Mouse (Mus musculus): ENCODE measurements around the gene 1700024B05Rik. TPM values are rescaled to one million over a fixed set of nuclear protein-coding genes. Genes with fewer than 3 reads are reported as not detected.

1700024B05Rik gene
- polyA plus RNA-seq (2014; fragmentation: Illumina TruSeq; extraction: RNeasy Lipid Tissue Mini Kit (QIAGEN cat#74804); ENCODE audit: insufficient read depth, low read depth, low replicate concordance), result not detected

DNA sequence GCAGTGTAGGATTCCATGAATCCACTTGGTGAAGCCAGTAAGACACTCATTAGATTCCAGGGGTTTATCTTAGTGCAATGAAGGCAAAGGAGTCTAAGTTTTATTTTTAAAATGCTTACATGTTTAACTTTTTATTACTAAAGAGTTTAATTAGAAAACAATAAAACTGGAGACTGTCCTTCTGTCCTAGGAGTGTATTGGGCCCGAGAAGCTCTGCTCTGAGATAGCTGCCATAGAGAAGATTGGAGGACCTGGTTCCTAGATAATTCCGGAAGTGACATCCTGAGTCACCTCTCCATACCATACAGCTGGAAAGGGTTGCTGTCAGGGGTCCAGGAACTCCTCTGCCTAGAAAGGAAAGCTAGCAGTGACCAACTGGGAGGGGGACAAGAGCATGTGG, at the start of gene 1700024B05Rik:
1700024B05Rik (plus strand) TSS at position 301 of the 400 bp plus-strand sequence.

DNA sequence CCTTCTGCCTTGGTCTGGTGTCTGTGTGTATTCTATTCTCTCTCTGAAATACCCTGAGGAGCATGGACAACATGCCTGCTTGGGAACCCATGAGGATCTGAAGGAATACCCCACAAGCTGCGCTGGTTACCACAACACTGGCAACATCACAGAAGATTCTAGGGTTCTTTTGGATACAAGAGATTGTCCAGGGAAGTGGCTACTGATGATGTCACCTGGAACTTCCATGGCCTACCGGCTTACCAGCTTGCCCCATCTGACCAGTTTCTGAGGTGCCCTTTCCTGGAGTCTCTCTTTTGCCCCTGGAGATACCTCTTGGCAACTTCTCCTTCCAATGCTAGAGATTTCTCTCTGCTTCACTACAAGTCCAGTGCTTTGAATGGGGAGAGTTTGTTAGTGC, 36.6 kb upstream of the 1700024B05Rik start, which contains the start of gene Gm7980:
Gm7980 (minus strand) TSS at position 101 of the 400 bp plus-strand sequence.

DNA sequence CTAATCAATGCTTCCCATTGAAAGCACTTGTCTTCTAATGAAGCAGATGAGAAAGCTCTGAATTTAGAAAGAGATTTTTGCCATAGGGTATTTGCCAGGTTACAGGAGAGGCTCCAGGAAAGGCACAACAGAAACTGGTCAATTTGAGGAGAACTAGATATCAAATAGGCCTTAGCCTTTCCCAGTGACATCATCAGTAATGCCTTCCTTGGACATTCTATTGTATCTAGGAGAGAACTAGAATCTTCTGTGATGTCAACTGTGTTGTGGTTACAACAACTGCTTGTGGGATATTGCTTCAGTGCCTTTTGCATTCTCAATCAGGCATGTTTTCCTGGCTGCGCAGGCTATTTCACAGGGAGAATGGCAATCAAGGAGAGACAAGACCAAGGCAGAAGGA, 19.1 kb upstream of the 1700024B05Rik start, which contains the start of gene 1700049E17Rik1:
1700049E17Rik1 (plus strand) TSS at position 301 of the 400 bp plus-strand sequence.

DNA sequence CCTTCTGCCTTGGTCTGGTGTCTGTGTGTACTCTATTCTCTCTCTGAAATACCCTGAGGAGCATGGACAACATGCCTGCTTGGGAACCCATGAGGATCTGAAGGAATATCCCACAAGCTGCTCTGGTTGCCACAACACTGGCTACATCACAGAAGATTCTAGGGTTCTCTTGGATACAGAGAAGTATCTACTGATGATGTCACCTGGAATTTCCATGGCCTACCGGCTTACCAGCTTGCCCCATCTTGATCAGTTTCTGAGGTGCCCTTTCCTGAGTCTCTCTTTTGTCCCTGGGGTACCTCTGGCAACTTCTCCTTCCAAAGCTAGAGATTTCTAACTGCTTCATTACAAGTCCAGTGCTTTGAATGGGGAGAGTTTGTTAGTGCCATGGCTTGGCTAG, 24.0 kb downstream of the 1700024B05Rik start, which contains the start of gene Gm6401:
Gm6401 (minus strand) TSS at position 101 of the 400 bp plus-strand sequence.

DNA sequence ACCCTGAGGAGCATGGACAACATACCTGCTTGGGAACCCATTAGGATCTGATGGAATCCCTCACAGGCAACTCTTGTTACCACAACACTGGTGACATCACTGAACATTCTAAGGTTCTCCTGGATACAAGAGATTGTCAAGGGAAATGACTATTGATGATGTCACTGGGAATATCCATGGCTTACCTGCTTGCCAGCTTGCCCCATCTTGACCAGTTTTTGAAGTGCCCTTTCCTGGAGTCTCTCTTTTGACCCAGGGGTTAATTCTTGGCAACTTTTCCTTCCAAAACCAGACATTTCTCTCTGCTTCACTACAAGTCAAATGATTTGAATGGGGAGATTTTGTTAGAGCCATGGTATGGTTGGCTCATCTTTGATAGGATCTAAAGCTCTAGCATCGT, 39.4 kb downstream of the 1700024B05Rik start, which contains the start of gene Gm3543:
Gm3543 (minus strand) TSS at position 101 of the 400 bp plus-strand sequence.

Other genes with a start within 250 kb of the 1700024B05Rik start
- not detected for gene Gm8068, start 242.1 kb upstream of the 1700024B05Rik start, polyA plus RNA-seq (2014; fragmentation: Illumina TruSeq; extraction: RNeasy Lipid Tissue Mini Kit (QIAGEN cat#74804); ENCODE audit: insufficient read depth, low read depth, low replicate concordance)
- not detected for gene Gm7929, start 193.4 kb upstream of the 1700024B05Rik start, polyA plus RNA-seq (2014; fragmentation: Illumina TruSeq; extraction: RNeasy Lipid Tissue Mini Kit (QIAGEN cat#74804); ENCODE audit: insufficient read depth, low read depth, low replicate concordance)
- not detected for gene Gm47189, start 171.6 kb upstream of the 1700024B05Rik start, polyA plus RNA-seq (2014; fragmentation: Illumina TruSeq; extraction: RNeasy Lipid Tissue Mini Kit (QIAGEN cat#74804); ENCODE audit: insufficient read depth, low read depth, low replicate concordance)
- not detected for gene Gm7980, start 36.7 kb upstream of the 1700024B05Rik start, polyA plus RNA-seq (2014; fragmentation: Illumina TruSeq; extraction: RNeasy Lipid Tissue Mini Kit (QIAGEN cat#74804); ENCODE audit: insufficient read depth, low read depth, low replicate concordance)
- gene 1700049E17Rik1, start 19.0 kb upstream of the 1700024B05Rik start, polyA plus RNA-seq (2014; fragmentation: Illumina TruSeq; extraction: RNeasy Lipid Tissue Mini Kit (QIAGEN cat#74804); ENCODE audit: insufficient read depth, low read depth, low replicate concordance), result not detected
- not detected for gene Gm6401, start 23.9 kb downstream of the 1700024B05Rik start, polyA plus RNA-seq (2014; fragmentation: Illumina TruSeq; extraction: RNeasy Lipid Tissue Mini Kit (QIAGEN cat#74804); ENCODE audit: insufficient read depth, low read depth, low replicate concordance)
- not detected for gene Gm3543, start 39.3 kb downstream of the 1700024B05Rik start, polyA plus RNA-seq (2014; fragmentation: Illumina TruSeq; extraction: RNeasy Lipid Tissue Mini Kit (QIAGEN cat#74804); ENCODE audit: insufficient read depth, low read depth, low replicate concordance)
- gene Gm7951, start 173.4 kb downstream of the 1700024B05Rik start, polyA plus RNA-seq (2014; fragmentation: Illumina TruSeq; extraction: RNeasy Lipid Tissue Mini Kit (QIAGEN cat#74804); ENCODE audit: insufficient read depth, low read depth, low replicate concordance), result not detected
- gene Gm17027, start 218.6 kb downstream of the 1700024B05Rik start, polyA plus RNA-seq (2014; fragmentation: Illumina TruSeq; extraction: RNeasy Lipid Tissue Mini Kit (QIAGEN cat#74804); ENCODE audit: insufficient read depth, low read depth, low replicate concordance), result not detected
- not detected for gene Gm3573, start 246.8 kb downstream of the 1700024B05Rik start, polyA plus RNA-seq (2014; fragmentation: Illumina TruSeq; extraction: RNeasy Lipid Tissue Mini Kit (QIAGEN cat#74804); ENCODE audit: insufficient read depth, low read depth, low replicate concordance)